ENCODE assay signal across 23 mouse cellular contexts in the genomic region with DNA sequence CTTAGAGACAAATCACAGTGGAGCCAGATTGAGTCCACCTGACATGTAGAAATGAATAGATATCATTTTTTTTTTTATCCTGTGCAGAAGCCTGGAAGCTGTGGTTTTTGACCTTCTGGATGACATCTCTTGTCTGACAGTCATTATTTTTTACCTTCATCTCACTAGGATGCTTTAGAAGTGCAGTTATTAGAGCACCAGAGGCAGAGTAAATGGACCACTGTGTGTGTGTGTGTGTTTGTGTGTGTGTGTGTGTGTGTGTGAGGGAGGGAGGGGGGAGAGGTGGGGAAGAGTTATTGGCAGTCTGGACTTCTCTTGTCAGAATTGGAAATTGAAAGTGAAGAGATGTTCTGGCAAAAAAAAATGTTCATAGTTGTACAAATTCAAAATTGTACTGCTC.
"Had no signal": no experiment of that assay in that cellular context is flagged by ENCODE, and none has a peak within 500 bp of the region (broad histone marks: within the 10 kb centered on the region; RNA-seq: fewer than 3 reads in every experiment).

No protein-coding gene starts in this region.

- H3K27ac ChIP-seq: gastrocnemius, adult 2 months; heart, adult 2 months; heart, embryonic 13.5 days; heart, embryonic 15.5 days; hindbrain, embryonic 13.5 days; hindbrain, embryonic 15.5 days; hindbrain, postnatal 0 days; limb, embryonic 13.5 days; limb, embryonic 15.5 days had no signal

- ATAC-seq: hindbrain, postnatal 0 days; intestine, postnatal 0 days had no signal

- H3K27me3 ChIP-seq: heart, embryonic 13.5 days; heart, embryonic 15.5 days; hindbrain, embryonic 13.5 days; hindbrain, embryonic 15.5 days; limb, embryonic 13.5 days; limb, embryonic 15.5 days had no signal

- H3K4me2 ChIP-seq: heart, embryonic 11.5 days; heart, embryonic 13.5 days; heart, embryonic 15.5 days; hindbrain, embryonic 13.5 days; hindbrain, embryonic 15.5 days; limb, embryonic 13.5 days; limb, embryonic 15.5 days had no signal

- DNase-seq: gastrocnemius, adult 2 months; gastrocnemius, postnatal 14 days; gastrocnemius, postnatal 36 days; heart, adult 11 months; heart, adult 2 months; heart, postnatal 14 days; heart, postnatal 36 days; kidney, adult 18-20 months; kidney, adult 8-10 months; kidney, postnatal 14 days; kidney, postnatal 36 days; layer of hippocampus, adult 9-11 months; layer of hippocampus, postnatal 36 days; left cerebral cortex, postnatal 4 days had no signal

- H3K4me1 ChIP-seq: heart, embryonic 13.5 days; heart, embryonic 15.5 days; hindbrain, embryonic 15.5 days; limb, embryonic 13.5 days; limb, embryonic 15.5 days had no signal

- H3K9me3 ChIP-seq: heart, embryonic 13.5 days; heart, embryonic 15.5 days; hindbrain, embryonic 13.5 days; hindbrain, embryonic 15.5 days; limb, embryonic 13.5 days; limb, embryonic 15.5 days had no signal

- H3K36me3 ChIP-seq: heart, embryonic 13.5 days; heart, embryonic 15.5 days; hindbrain, embryonic 13.5 days; hindbrain, embryonic 15.5 days; limb, embryonic 13.5 days; limb, embryonic 15.5 days had no signal

- H3K9ac ChIP-seq: heart, embryonic 13.5 days; heart, embryonic 15.5 days; hindbrain, embryonic 13.5 days; hindbrain, embryonic 15.5 days; limb, embryonic 13.5 days; limb, embryonic 15.5 days had no signal

- H3K4me3 ChIP-seq: gastrocnemius, adult 2 months; heart, adult 2 months; heart, embryonic 13.5 days; heart, embryonic 15.5 days; hindbrain, embryonic 13.5 days; hindbrain, embryonic 15.5 days; limb, embryonic 13.5 days; limb, embryonic 15.5 days had no signal
